Mouse (Mus musculus) c-Kit-positive CD71-negative TER-119-negative erythroid progenitor cells, embryonic 14.5 days (primary cell): ENCODE measurements around the gene Pde7b.

Experiments used
- DNase-seq: peaks from one replicate; pipeline ENCODE4 v3.0.0-alpha.2; 2013; ENCODE audit warnings: low read depth

The Pde7b gene

DNA sequence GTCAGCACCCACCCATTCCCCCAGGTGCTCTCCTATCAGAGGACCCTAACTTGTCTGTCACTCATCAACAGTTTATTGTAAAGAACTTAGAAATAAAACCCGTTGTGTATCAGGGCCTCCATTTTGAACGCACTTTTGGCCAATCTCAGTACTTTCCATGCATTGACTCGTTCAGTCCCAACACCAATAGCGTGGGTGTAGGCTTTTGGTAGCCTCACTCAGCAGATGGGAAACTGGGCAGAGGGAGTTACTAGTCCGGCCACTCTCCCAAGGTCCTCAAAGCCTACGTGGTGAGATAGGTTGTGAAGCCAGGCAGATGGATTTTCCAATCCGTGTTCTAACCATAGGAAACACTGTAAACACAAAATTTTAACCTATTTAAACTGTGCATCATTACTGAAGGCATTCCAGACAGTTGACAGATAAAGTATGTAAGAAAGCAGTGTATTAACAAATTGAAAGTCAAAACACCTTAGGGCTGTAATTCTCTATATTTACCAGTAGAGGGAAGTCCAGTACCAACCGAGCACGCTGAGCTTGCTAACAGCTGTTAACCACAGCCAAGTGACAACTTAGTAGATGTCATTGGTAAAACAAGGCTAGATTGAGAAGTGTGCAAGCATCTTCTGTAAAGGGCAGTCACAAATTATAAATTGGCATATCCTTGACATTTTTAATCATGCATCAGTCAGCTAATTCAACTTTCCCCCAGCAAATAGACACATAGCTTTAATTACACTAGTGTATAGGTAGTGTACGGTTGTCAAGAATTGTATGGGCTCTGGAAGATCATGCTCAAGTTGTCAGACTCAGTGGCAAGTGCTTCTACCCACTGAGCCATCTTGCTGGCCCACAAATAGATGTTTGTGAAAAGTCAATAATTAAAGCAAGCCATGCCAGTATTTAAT lies 363.1 kb downstream of the Pde7b start:
- DNase-seq, result no peak

GRCm38 (mm10) chr10:20348894-20349293 lies 376.0 kb downstream of the Pde7b start:
- peak; percentile 17 for DNase-seq
